Comparison of ENCODE assay signal across 8 mouse cellular contexts in genomic region chr15:102670767-102671575, GRCm38 (mm10). TPM values are rescaled to one million over a fixed set of nuclear protein-coding genes. Genes with fewer than 3 reads are reported as not detected.
DNase-seq lines count a peak whose midpoint lies in the region; ATAC-seq and TF ChIP-seq lines count a peak whose summit lies in the region.

No protein-coding gene starts in this region.

- TF ChIP-seq EP300 in heart, postnatal 0 days (IDR thresholded peaks at IDR 0.05; ENCODE audit: low read depth): peak; percentile 62

- peak; percentile 89 for ATAC-seq in forebrain, embryonic 11.5 days (replicated peaks; ENCODE audit: low FRiP score)
- ATAC-seq in heart, postnatal 0 days (ENCODE audit: insufficient read depth, low read depth): peak; percentile 85
- peak; percentile 93 for ATAC-seq in liver, embryonic 16.5 days (ENCODE audit: low read depth)
- peak; percentile 86 for ATAC-seq in neural tube, embryonic 13.5 days (ENCODE audit: low read depth)

- DNase-seq in CD8-positive naive resting alpha-beta T cell, adult 2 months (ENCODE audit: low read depth in 2 of 2, low spot score in 2 of 2): peak; percentile 94 to 95
- peak; percentile 96 for DNase-seq in c-Kit-positive CD71-negative TER-119-negative erythroid progenitor cells, embryonic 14.5 days (ENCODE audit: low read depth)
- DNase-seq in forebrain, embryonic 11.5 days (ENCODE audit: low spot score): peak; percentile 100
- DNase-seq in heart, postnatal 0 days (ENCODE audit: low spot score): peak; percentile 98
- DNase-seq in kidney, postnatal 4 days: peak; percentile 98 to 99

- H3K4me1 ChIP-seq in forebrain, embryonic 11.5 days (replicated peaks; ENCODE audit: control insufficient read depth, insufficient read depth, low read length): peaks cover 15% of the 10 kb centered on the region
- H3K4me1 ChIP-seq in heart, postnatal 0 days (ENCODE audit: control insufficient read depth, insufficient read depth): peaks cover 21% of the 10 kb centered on the region
- peaks cover 13% of the 10 kb centered on the region for H3K4me1 ChIP-seq in liver, embryonic 16.5 days (ENCODE audit: control insufficient read depth, low read depth, low read length)
- peaks cover 48% of the 10 kb centered on the region for H3K4me1 ChIP-seq in neural tube, embryonic 13.5 days (replicated peaks)
- H3K4me1 ChIP-seq in testis, adult 2 months (ENCODE audit: control insufficient read depth, insufficient read depth, low read length): peaks cover 18% of the 10 kb centered on the region

- no peaks in the 10 kb centered on the region; the same call in none of the 2 replicates for H3K36me3 ChIP-seq in forebrain, embryonic 11.5 days (ENCODE audit: control insufficient read depth, insufficient read depth, low read length)
- H3K36me3 ChIP-seq in heart, postnatal 0 days (replicated peaks; ENCODE audit: control insufficient read depth, insufficient read depth, low read length): peaks cover 17% of the 10 kb centered on the region
- H3K36me3 ChIP-seq in liver, embryonic 16.5 days (ENCODE audit: control insufficient read depth, insufficient read depth): peaks cover 5% of the 10 kb centered on the region; the same call in 1 of the 2 replicates
- peaks cover 21% of the 10 kb centered on the region for H3K36me3 ChIP-seq in neural tube, embryonic 13.5 days
- H3K36me3 ChIP-seq in testis, adult 2 months (ENCODE audit: control insufficient read depth, insufficient read depth, low read length): no peaks in the 10 kb centered on the region

- H3K4me2 ChIP-seq in forebrain, embryonic 11.5 days (ENCODE audit: low read depth, low read length, severe bottlenecking): peak overlapping the region; percentile 89
- peak overlapping the region; percentile 84 for H3K4me2 ChIP-seq in heart, postnatal 0 days (ENCODE audit: low read depth, low read length)
- H3K4me2 ChIP-seq in liver, embryonic 16.5 days (ENCODE audit: low read depth, low read length): peak overlapping the region; percentile 84
- H3K4me2 ChIP-seq in neural tube, embryonic 13.5 days: peak overlapping the region; percentile 84

- H3K9ac ChIP-seq in forebrain, embryonic 11.5 days (ENCODE audit: low read length): peak overlapping the region; percentile 98
- H3K9ac ChIP-seq in heart, postnatal 0 days (replicated peaks; ENCODE audit: low read depth, low read length): peak overlapping the region; percentile 94
- peak overlapping the region; percentile 93 for H3K9ac ChIP-seq in liver, embryonic 16.5 days (ENCODE audit: low read depth, low read length)
- H3K9ac ChIP-seq in neural tube, embryonic 13.5 days: peak overlapping the region; percentile 92

- H3K27me3 ChIP-seq in forebrain, embryonic 11.5 days (ENCODE audit: control insufficient read depth, insufficient read depth, low read length): no peaks in the 10 kb centered on the region
- no peaks in the 10 kb centered on the region for H3K27me3 ChIP-seq in heart, postnatal 0 days (ENCODE audit: control insufficient read depth, insufficient read depth, low read length)
- H3K27me3 ChIP-seq in liver, embryonic 16.5 days (ENCODE audit: control insufficient read depth, insufficient read depth, low read depth, low read length): peaks cover 31% of the 10 kb centered on the region
- H3K27me3 ChIP-seq in neural tube, embryonic 13.5 days: no peaks in the 10 kb centered on the region
- H3K27me3 ChIP-seq in testis, adult 2 months (ENCODE audit: control insufficient read depth, insufficient read depth, low read length): no peaks in the 10 kb centered on the region

- WGBS in forebrain, embryonic 11.5 days: under 1% methylated on average over 47 of the region's 53 CpGs
- under 1% methylated on average over 42 of the region's 53 CpGs for WGBS in heart, postnatal 0 days
- under 1% methylated on average over 53 of the region's 53 CpGs for whole genome bisulfite sequencing in liver, embryonic 16.5 days (ENCODE audit: insufficient replicate concordance)
- WGBS in neural tube, embryonic 13.5 days: under 1% methylated on average over 53 of the region's 53 CpGs

- H3K27ac ChIP-seq in forebrain, embryonic 11.5 days (ENCODE audit: low read depth, low read length): peak overlapping the region; percentile 99
- H3K27ac ChIP-seq in heart, postnatal 0 days (ENCODE audit: low read depth): peak overlapping the region; percentile 95
- peak overlapping the region; percentile 80 for H3K27ac ChIP-seq in liver, embryonic 16.5 days (ENCODE audit: low read length)
- H3K27ac ChIP-seq in neural tube, embryonic 13.5 days (replicated peaks): peak overlapping the region; percentile 98
- H3K27ac ChIP-seq in testis, adult 2 months (ENCODE audit: control insufficient read depth, insufficient read depth, low read depth, low read length): peak overlapping the region; percentile 96

- TF ChIP-seq CTCF in heart, postnatal 0 days (IDR thresholded peaks at IDR 0.05; ENCODE audit: low read depth): peak; percentile 99
- TF ChIP-seq CTCF in testis, adult 2 months (IDR thresholded peaks at IDR 0.05; ENCODE audit: control insufficient read depth, insufficient read depth, insufficient replicate concordance, low read depth, low read length): peak; percentile 99

- TF ChIP-seq POLR2A in testis, adult 2 months (IDR thresholded peaks at IDR 0.05; ENCODE audit: control insufficient read depth, low read depth, low read length): peak; percentile 91

- no peaks in the 10 kb centered on the region for H3K9me3 ChIP-seq in forebrain, embryonic 11.5 days (ENCODE audit: control insufficient read depth, low read length)
- no peaks in the 10 kb centered on the region for H3K9me3 ChIP-seq in heart, postnatal 0 days (replicated peaks; ENCODE audit: control insufficient read depth, low read length)
- H3K9me3 ChIP-seq in liver, embryonic 16.5 days (replicated peaks; ENCODE audit: control insufficient read depth, low read length): no peaks in the 10 kb centered on the region
- no peaks in the 10 kb centered on the region for H3K9me3 ChIP-seq in neural tube, embryonic 13.5 days

- peak overlapping the region; percentile 75 for H3K4me3 ChIP-seq in forebrain, embryonic 11.5 days (ENCODE audit: low read depth, low read length)
- H3K4me3 ChIP-seq in heart, postnatal 0 days (ENCODE audit: low read depth, low read length): peak overlapping the region; percentile 77
- peak overlapping the region; percentile 90 for H3K4me3 ChIP-seq in liver, embryonic 16.5 days (ENCODE audit: low read depth, low read length)
- peak overlapping the region; percentile 61 for H3K4me3 ChIP-seq in neural tube, embryonic 13.5 days
- H3K4me3 ChIP-seq in testis, adult 2 months (ENCODE audit: control insufficient read depth, low read depth, low read length): peak overlapping the region; percentile 96

RNA-seq across cellular contexts. Expression of gene Atp5g2, which starts 1.2 kb away (rescaled TPM):
- polyA plus RNA-seq in forebrain, embryonic 11.5 days (2014; fragmentation: Nextera tagmentation; extraction: Ambion mirVana): 52.7 and 58.4 TPM in 2 replicates
- 377 and 462 TPM in 2 replicates for total RNA-seq in heart, postnatal 0 days (2014; rRNA removed; ENCODE audit: low replicate concordance)
- 108 and 125 TPM in 2 replicates for polyA plus RNA-seq in heart, postnatal 0 days (2015; fragmentation: Nextera tagmentation; extraction: Ambion mirVana)
- 25.6 and 26.0 TPM in 2 replicates for polyA plus RNA-seq in liver, embryonic 16.5 days (2015; fragmentation: Nextera tagmentation; extraction: Ambion mirVana)
- 45.9 and 48.1 TPM in 2 replicates for polyA plus RNA-seq in neural tube, embryonic 13.5 days (2015; fragmentation: Nextera tagmentation; extraction: Ambion mirVana)
- polyA plus RNA-seq in testis, adult 2 months (2012; rRNA removed): 53.6 and 70.7 TPM in 2 replicates

RNA-seq across cellular contexts. Expression of gene Atf7, which starts 45.7 kb away (rescaled TPM):
- 15.1 and 15.5 TPM in 2 replicates for polyA plus RNA-seq in forebrain, embryonic 11.5 days (2014; fragmentation: Nextera tagmentation; extraction: Ambion mirVana)
- 12.4 and 16.2 TPM in 2 replicates for total RNA-seq in heart, postnatal 0 days (2014; rRNA removed; ENCODE audit: low replicate concordance)
- 18.7 and 20.6 TPM in 2 replicates for polyA plus RNA-seq in heart, postnatal 0 days (2015; fragmentation: Nextera tagmentation; extraction: Ambion mirVana)
- 10.2 and 11.1 TPM in 2 replicates for polyA plus RNA-seq in liver, embryonic 16.5 days (2015; fragmentation: Nextera tagmentation; extraction: Ambion mirVana)
- 16.1 and 22.5 TPM in 2 replicates for polyA plus RNA-seq in neural tube, embryonic 13.5 days (2015; fragmentation: Nextera tagmentation; extraction: Ambion mirVana)
- 33.9 and 42.9 TPM in 2 replicates for polyA plus RNA-seq in testis, adult 2 months (2012; rRNA removed)

RNA-seq across cellular contexts. Expression of gene Gm28047, which starts 46.1 kb away (rescaled TPM):
- 0.37 TPM in 1 of 2 replicates, not detected in the other for polyA plus RNA-seq in forebrain, embryonic 11.5 days (2014; fragmentation: Nextera tagmentation; extraction: Ambion mirVana)
- total RNA-seq in heart, postnatal 0 days (2014; rRNA removed; ENCODE audit: low replicate concordance): not detected in 2 replicates
- polyA plus RNA-seq in heart, postnatal 0 days (2015; fragmentation: Nextera tagmentation; extraction: Ambion mirVana): not detected in 2 replicates
- not detected in 2 replicates for polyA plus RNA-seq in liver, embryonic 16.5 days (2015; fragmentation: Nextera tagmentation; extraction: Ambion mirVana)
- polyA plus RNA-seq in neural tube, embryonic 13.5 days (2015; fragmentation: Nextera tagmentation; extraction: Ambion mirVana): 1.3 TPM in 1 of 2 replicates, not detected in the other
- 0.68 TPM in 1 of 2 replicates, not detected in the other for polyA plus RNA-seq in testis, adult 2 months (2012; rRNA removed)

RNA-seq across cellular contexts. Expression of gene Calcoco1, which starts 51.0 kb away (rescaled TPM):
- 30.4 and 31.1 TPM in 2 replicates for polyA plus RNA-seq in forebrain, embryonic 11.5 days (2014; fragmentation: Nextera tagmentation; extraction: Ambion mirVana)
- total RNA-seq in heart, postnatal 0 days (2014; rRNA removed; ENCODE audit: low replicate concordance): 85.9 and 89.5 TPM in 2 replicates
- 80.7 and 82.9 TPM in 2 replicates for polyA plus RNA-seq in heart, postnatal 0 days (2015; fragmentation: Nextera tagmentation; extraction: Ambion mirVana)
- 17.9 and 18.2 TPM in 2 replicates for polyA plus RNA-seq in liver, embryonic 16.5 days (2015; fragmentation: Nextera tagmentation; extraction: Ambion mirVana)
- polyA plus RNA-seq in neural tube, embryonic 13.5 days (2015; fragmentation: Nextera tagmentation; extraction: Ambion mirVana): 35.7 and 41.9 TPM in 2 replicates
- 18.0 and 20.1 TPM in 2 replicates for polyA plus RNA-seq in testis, adult 2 months (2012; rRNA removed)

Comparison
In these comparisons a context has a peak if more than half of its experiments do, and no peak if none do; other contexts are left out.
1. Peak in every context shown above with its lines: DNase-seq, ATAC-seq, H3K4me3 ChIP-seq and H3K27ac ChIP-seq.